In genomic region chr1:33531097-33531856, GRCm38 (mm10) we compare ENCODE assay signal across 13 mouse cellular contexts.
DNase-seq lines count a peak whose midpoint lies in the region; ATAC-seq and TF ChIP-seq lines count a peak whose summit lies in the region.
"Had no signal": no experiment of that assay in that cellular context is flagged by ENCODE, and none has a peak within 500 bp of the region (broad histone marks: within the 10 kb centered on the region; RNA-seq: fewer than 3 reads in every experiment).

No protein-coding gene starts in this region.

- TF ChIP-seq CTCF in midbrain, postnatal 0 days (IDR thresholded peaks at IDR 0.05) = no peak

- no peaks in the 10 kb centered on the region for H3K27me3 ChIP-seq in forebrain, embryonic 14.5 days (replicated peaks; ENCODE audit: control insufficient read depth, insufficient read depth, low read length)
- no peaks in the 10 kb centered on the region for H3K27me3 ChIP-seq in midbrain, postnatal 0 days (ENCODE audit: insufficient read depth, low read length)
- H3K27me3 ChIP-seq: stomach, embryonic 15.5 days had no signal

- no peaks in the 10 kb centered on the region for H3K36me3 ChIP-seq in forebrain, embryonic 14.5 days (ENCODE audit: control insufficient read depth, insufficient read depth, low read length)
- H3K36me3 ChIP-seq in midbrain, postnatal 0 days (ENCODE audit: insufficient read depth, low read length) = no peaks in the 10 kb centered on the region
- H3K36me3 ChIP-seq: stomach, embryonic 15.5 days had no signal

- 0 out of 2 replicates have a peak overlapping the region, but pooled peaks have one; percentile 0 for H3K27ac ChIP-seq in forebrain, embryonic 14.5 days (ENCODE audit: low read depth, low read length)
- peak overlapping the region; percentile 18; the same call in 1 of the 2 replicates for H3K27ac ChIP-seq in midbrain, postnatal 0 days (ENCODE audit: low read depth, low read length)
- H3K27ac ChIP-seq: macrophage; stomach, embryonic 15.5 days had no signal

- no peak overlapping the region for H3K9ac ChIP-seq in forebrain, embryonic 14.5 days (ENCODE audit: low read length)
- no peak overlapping the region for H3K9ac ChIP-seq in midbrain, postnatal 0 days (replicated peaks; ENCODE audit: low read length, poor library complexity, severe bottlenecking)
- H3K9ac ChIP-seq: stomach, embryonic 15.5 days had no signal

- peaks cover 10% of the 10 kb centered on the region for H3K4me1 ChIP-seq in forebrain, embryonic 14.5 days (ENCODE audit: control insufficient read depth, insufficient read depth, low read length)
- H3K4me1 ChIP-seq in midbrain, postnatal 0 days (ENCODE audit: insufficient read depth, low read length) = peaks cover 6% of the 10 kb centered on the region; the same call in 1 of the 2 replicates
- H3K4me1 ChIP-seq: stomach, embryonic 15.5 days had no signal

- WGBS in forebrain, embryonic 14.5 days = 64% methylated on average over 5 of the region's 5 CpGs
- WGBS in midbrain, postnatal 0 days = 46% methylated on average over 5 of the region's 5 CpGs

- H3K4me3 ChIP-seq in forebrain, embryonic 14.5 days (ENCODE audit: low read depth, low read length) = no peak overlapping the region
- H3K4me3 ChIP-seq in midbrain, postnatal 0 days (ENCODE audit: low read depth, low read length) = no peak overlapping the region
- H3K4me3 ChIP-seq: erythroblast, embryonic 14.5 days; stomach, embryonic 15.5 days had no signal

- H3K9me3 ChIP-seq in forebrain, embryonic 14.5 days (replicated peaks; ENCODE audit: control insufficient read depth, low read length) = no peaks in the 10 kb centered on the region
- no peaks in the 10 kb centered on the region for H3K9me3 ChIP-seq in midbrain, postnatal 0 days (ENCODE audit: low read length)
- H3K9me3 ChIP-seq: stomach, embryonic 15.5 days had no signal

- ATAC-seq in forebrain, embryonic 14.5 days = peak; percentile 66
- peak; percentile 55; the same call in 1 of the 2 replicates for ATAC-seq in midbrain, postnatal 0 days (ENCODE audit: low FRiP score)

- no peak overlapping the region for H3K4me2 ChIP-seq in forebrain, embryonic 14.5 days (ENCODE audit: low read length)
- no peak overlapping the region for H3K4me2 ChIP-seq in midbrain, postnatal 0 days (ENCODE audit: low read depth, low read length, poor library complexity, severe bottlenecking)
- H3K4me2 ChIP-seq: stomach, embryonic 15.5 days had no signal

- peak; percentile 19 for DNase-seq in embryo, embryonic 11 days
- DNase-seq in embryo, embryonic 10.5 days (ENCODE audit: low spot score) = no peak
- DNase-seq in forebrain, embryonic 14.5 days (ENCODE audit: low spot score) = peak; percentile 54
- DNase-seq in layer of hippocampus, postnatal 36 days = peak; percentile 44 to 46
- peak; percentile 63 for DNase-seq in midbrain, postnatal 0 days (ENCODE audit: low spot score)
- no peak for DNase-seq in urinary bladder, postnatal 36 days (ENCODE audit: low spot score in 2 of 2)
- DNase-seq in gastrocnemius, adult 8-10 months (ENCODE audit: low spot score in 2 of 2) = no peak
- no peak for DNase-seq in kidney, adult 11 months
- DNase-seq: cerebellum, adult 8-10 months; heart, adult 18-20 months had no signal

Comparison
In these comparisons a context has a peak if more than half of its experiments do, and no peak if none do; other contexts are left out.
1. DNase-seq: peak in embryo, embryonic 11 days (single experiment), forebrain, embryonic 14.5 days (single experiment), layer of hippocampus, postnatal 36 days (2 of 2) and midbrain, postnatal 0 days (single experiment); none in embryo, embryonic 10.5 days (single experiment), urinary bladder, postnatal 36 days (0 of 2), gastrocnemius, adult 8-10 months (0 of 2) and kidney, adult 11 months (single experiment).